Mouse (Mus musculus): Measurements from ENCODE around the gene Fam114a1. TPM values are rescaled to one million over a fixed set of nuclear protein-coding genes. Genes with fewer than 3 reads are reported as not detected.

The Fam114a1 gene
- 50.4 and 53.7 TPM in 2 replicates for polyA plus RNA-seq (2015; fragmentation: Nextera tagmentation; extraction: Ambion mirVana)

- Histone ChIP-seq H3K4me2 (ENCODE audit: low read depth, low read length) (peak within 1 kb of the TSS; percentile 86), H3K4me3 (ENCODE audit: low read length) (peak within 1 kb of the TSS; percentile 86), H3K9me3 (ENCODE audit: control insufficient read depth, low read length) (no peaks in the 10 kb centered on the region), H3K27ac (ENCODE audit: low read length) (peak within 1 kb of the TSS; percentile 81), H3K9ac (ENCODE audit: low read length) (peak within 1 kb of the TSS; percentile 94), H3K36me3 (ENCODE audit: control insufficient read depth, insufficient read depth, low read length) (peaks cover 6% of the 10 kb centered on the region), H3K27me3 (ENCODE audit: control insufficient read depth, insufficient read depth, low read depth, low read length) (no peaks in the 10 kb centered on the region), H3K4me1 (replicated peaks; ENCODE audit: control insufficient read depth, insufficient read depth, low read length) (peaks cover 9% of the 10 kb centered on the region)
- WGBS, result under 1% methylated on average over 63 of the region's 68 CpGs
- ATAC-seq (ENCODE audit: low read depth), result peak; percentile 96
These were observed at the start of gene Fam114a1 for GRCm38 (mm10) chr5:64969861-64970771. Gene Fam114a1, plus strand, starts transcription at chr5:64970071.

GRCm38 (mm10) chr5:64922891-64923381 lies 46.9 kb upstream of the Fam114a1 start:
- Histone ChIP-seq H3K4me3 (ENCODE audit: low read length) (no peak overlapping the region), H3K4me2 (ENCODE audit: low read depth, low read length) (no peak overlapping the region), H3K36me3 (ENCODE audit: control insufficient read depth, insufficient read depth, low read length) (no peaks in the 10 kb centered on the region), H3K27ac (ENCODE audit: low read length) (no peak overlapping the region), H3K27me3 (ENCODE audit: control insufficient read depth, insufficient read depth, low read depth, low read length) (no peaks in the 10 kb centered on the region), H3K9ac (ENCODE audit: low read length) (no peak overlapping the region), H3K9me3 (ENCODE audit: control insufficient read depth, low read length) (no peaks in the 10 kb centered on the region), H3K4me1 (replicated peaks; ENCODE audit: control insufficient read depth, insufficient read depth, low read length) (no peaks in the 10 kb centered on the region)
- 84% methylated on average over 5 of the region's 5 CpGs for WGBS
- ATAC-seq (ENCODE audit: low read depth), result no peak

- H3K9ac ChIP-seq (ENCODE audit: low read length), result no peak overlapping the region
- H3K9me3 ChIP-seq (ENCODE audit: control insufficient read depth, low read length), result no peaks in the 10 kb centered on the region
- H3K4me3 ChIP-seq (ENCODE audit: low read length), result no peak overlapping the region
- H3K4me1 ChIP-seq (replicated peaks; ENCODE audit: control insufficient read depth, insufficient read depth, low read length), result no peaks in the 10 kb centered on the region
- no peaks in the 10 kb centered on the region for H3K27me3 ChIP-seq (ENCODE audit: control insufficient read depth, insufficient read depth, low read depth, low read length)
- no peak overlapping the region for H3K27ac ChIP-seq (ENCODE audit: low read length)
- H3K36me3 ChIP-seq (ENCODE audit: control insufficient read depth, insufficient read depth, low read length), result no peaks in the 10 kb centered on the region
- no peak for ATAC-seq (ENCODE audit: low read depth)
- 47% methylated on average over 3 of the region's 3 CpGs for WGBS
- no peak overlapping the region for H3K4me2 ChIP-seq (ENCODE audit: low read depth, low read length)
These were observed 37.7 kb upstream of the Fam114a1 start for GRCm38 (mm10) chr5:64932215-64932614.

GRCm38 (mm10) chr5:64932775-64933174 lies 37.1 kb upstream of the Fam114a1 start:
- Histone ChIP-seq H3K4me2 (ENCODE audit: low read depth, low read length) (no peak overlapping the region), H3K9me3 (ENCODE audit: control insufficient read depth, low read length) (no peaks in the 10 kb centered on the region), H3K36me3 (ENCODE audit: control insufficient read depth, insufficient read depth, low read length) (no peaks in the 10 kb centered on the region), H3K27me3 (ENCODE audit: control insufficient read depth, insufficient read depth, low read depth, low read length) (no peaks in the 10 kb centered on the region), H3K4me1 (replicated peaks; ENCODE audit: control insufficient read depth, insufficient read depth, low read length) (no peaks in the 10 kb centered on the region), H3K9ac (ENCODE audit: low read length) (no peak overlapping the region), H3K4me3 (ENCODE audit: low read length) (no peak overlapping the region), H3K27ac (ENCODE audit: low read length) (no peak overlapping the region)
- 77% methylated on average over 15 of the region's 15 CpGs for WGBS
- no peak for ATAC-seq (ENCODE audit: low read depth)

- Histone ChIP-seq H3K4me3 (ENCODE audit: low read length) (no peak overlapping the region), H3K4me1 (replicated peaks; ENCODE audit: control insufficient read depth, insufficient read depth, low read length) (no peaks in the 10 kb centered on the region), H3K36me3 (ENCODE audit: control insufficient read depth, insufficient read depth, low read length) (no peaks in the 10 kb centered on the region), H3K27ac (ENCODE audit: low read length) (no peak overlapping the region), H3K9ac (ENCODE audit: low read length) (no peak overlapping the region), H3K27me3 (ENCODE audit: control insufficient read depth, insufficient read depth, low read depth, low read length) (no peaks in the 10 kb centered on the region), H3K9me3 (ENCODE audit: control insufficient read depth, low read length) (no peaks in the 10 kb centered on the region), H3K4me2 (ENCODE audit: low read depth, low read length) (no peak overlapping the region)
- 64% methylated on average over 5 of the region's 5 CpGs for WGBS
- ATAC-seq (ENCODE audit: low read depth), result no peak
These were observed 18.4 kb upstream of the Fam114a1 start for GRCm38 (mm10) chr5:64951486-64951885.

GRCm38 (mm10) chr5:64954931-64955330 lies 14.9 kb upstream of the Fam114a1 start:
- H3K4me1 ChIP-seq (replicated peaks; ENCODE audit: control insufficient read depth, insufficient read depth, low read length), result no peaks in the 10 kb centered on the region
- no peak overlapping the region for H3K4me2 ChIP-seq (ENCODE audit: low read depth, low read length)
- no peaks in the 10 kb centered on the region for H3K27me3 ChIP-seq (ENCODE audit: control insufficient read depth, insufficient read depth, low read depth, low read length)
- H3K27ac ChIP-seq (ENCODE audit: low read length), result no peak overlapping the region
- no peak for ATAC-seq (ENCODE audit: low read depth)
- no peak overlapping the region for H3K4me3 ChIP-seq (ENCODE audit: low read length)
- no peaks in the 10 kb centered on the region for H3K9me3 ChIP-seq (ENCODE audit: control insufficient read depth, low read length)
- WGBS, result 66% methylated on average over 8 of the region's 8 CpGs
- H3K36me3 ChIP-seq (ENCODE audit: control insufficient read depth, insufficient read depth, low read length), result no peaks in the 10 kb centered on the region
- no peak overlapping the region for H3K9ac ChIP-seq (ENCODE audit: low read length)

GRCm38 (mm10) chr5:64958991-64959842 lies 10.7 kb upstream of the Fam114a1 start:
- Histone ChIP-seq H3K36me3 (ENCODE audit: control insufficient read depth, insufficient read depth, low read length) (no peaks in the 10 kb centered on the region), H3K27me3 (ENCODE audit: control insufficient read depth, insufficient read depth, low read depth, low read length) (no peaks in the 10 kb centered on the region), H3K4me3 (ENCODE audit: low read length) (no peak overlapping the region), H3K9ac (ENCODE audit: low read length) (no peak overlapping the region), H3K9me3 (ENCODE audit: control insufficient read depth, low read length) (no peaks in the 10 kb centered on the region), H3K4me2 (ENCODE audit: low read depth, low read length) (no peak overlapping the region), H3K4me1 (replicated peaks; ENCODE audit: control insufficient read depth, insufficient read depth, low read length) (no peaks in the 10 kb centered on the region), H3K27ac (ENCODE audit: low read length) (no peak overlapping the region)
- 73% methylated on average over 22 of the region's 22 CpGs for WGBS
- ATAC-seq (ENCODE audit: low read depth), result no peak

DNA sequence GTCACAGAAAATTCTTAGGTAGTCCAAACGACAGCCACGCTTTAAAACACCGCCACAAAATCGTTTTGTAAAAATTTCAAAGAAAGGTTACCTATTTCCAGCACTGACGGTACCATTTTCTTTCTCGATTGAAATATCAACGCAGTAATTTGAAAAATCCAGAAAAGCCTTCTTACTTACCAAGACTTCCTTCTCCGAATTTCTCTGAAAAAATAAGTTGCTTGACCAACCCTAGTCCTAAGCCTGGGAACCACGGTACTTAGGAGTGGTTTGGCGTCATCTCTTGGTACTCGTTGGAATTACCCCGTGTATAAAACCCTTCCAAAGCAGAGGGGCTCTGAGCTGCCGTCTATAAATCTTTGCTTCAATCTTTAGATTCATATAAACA lies 10.0 kb upstream of the Fam114a1 start, which contains the start of gene Tlr6:
Tlr6 (minus strand) TSS at position 255 of the 388 bp plus-strand sequence.
- H3K4me2 ChIP-seq (ENCODE audit: low read depth, low read length), result no peak within 1 kb of the TSS

GRCm38 (mm10) chr5:64960857-64961391 lies 8.9 kb upstream of the Fam114a1 start:
- H3K9ac ChIP-seq (ENCODE audit: low read length), result no peak overlapping the region
- no peaks in the 10 kb centered on the region for H3K4me1 ChIP-seq (replicated peaks; ENCODE audit: control insufficient read depth, insufficient read depth, low read length)
- H3K27ac ChIP-seq (ENCODE audit: low read length), result no peak overlapping the region
- H3K36me3 ChIP-seq (ENCODE audit: control insufficient read depth, insufficient read depth, low read length), result no peaks in the 10 kb centered on the region
- no peaks in the 10 kb centered on the region for H3K9me3 ChIP-seq (ENCODE audit: control insufficient read depth, low read length)
- no peak overlapping the region for H3K4me3 ChIP-seq (ENCODE audit: low read length)
- WGBS, result 82% methylated on average over 13 of the region's 13 CpGs
- ATAC-seq (ENCODE audit: low read depth), result no peak
- no peak overlapping the region for H3K4me2 ChIP-seq (ENCODE audit: low read depth, low read length)
- H3K27me3 ChIP-seq (ENCODE audit: control insufficient read depth, insufficient read depth, low read depth, low read length), result no peaks in the 10 kb centered on the region

More for the DNA sequence above, 10.0 kb upstream of the Fam114a1 start, which contains the start of gene Tlr6:
- Histone ChIP-seq H3K4me3 (ENCODE audit: low read length) (no peak within 1 kb of the TSS), H3K9me3 (ENCODE audit: control insufficient read depth, low read length) (no peaks in the 10 kb centered on the region), H3K27me3 (ENCODE audit: control insufficient read depth, insufficient read depth, low read depth, low read length) (no peaks in the 10 kb centered on the region), H3K9ac (ENCODE audit: low read length) (no peak within 1 kb of the TSS), H3K36me3 (ENCODE audit: control insufficient read depth, insufficient read depth, low read length) (no peaks in the 10 kb centered on the region), H3K4me1 (replicated peaks; ENCODE audit: control insufficient read depth, insufficient read depth, low read length) (no peaks in the 10 kb centered on the region), H3K27ac (ENCODE audit: low read length) (no peak within 1 kb of the TSS)
- ATAC-seq (ENCODE audit: low read depth), result no peak
- WGBS, result 74% methylated on average over 13 of the region's 13 CpGs

Data from lung, embryonic 16.5 days (tissue).